Mouse (Mus musculus) intestine, embryonic 16.5 days (tissue): ENCODE measurements at regions not wholly inside any gene's neighbourhood (a gene's known extent, or its start where the extent isn't known, plus 50 kb on each side); places are given as distances from the start of the nearest gene placed in this dataset.
"Not testable (repeated sequence)": the region's sequence is repeated elsewhere in the genome, so short reads cannot be mapped to it uniquely, and the experiment has no call there.

Source experiments
- ATAC-seq: fragments of 200-750 bp; cut with Nextera tagmentation; 2 replicates; pipeline ENCODE4 v1.8.0; 2017; ENCODE audit warnings: moderate TSS enrichment, moderate library complexity
- H3K27ac ChIP-seq: fragments of 300-500 bp; sonication (generic); 2 replicates; pipeline ENCODE4 v1.5.1; 2014; ENCODE audit warnings: mild to moderate bottlenecking, low read length
- H3K27me3 ChIP-seq: fragments of 300-500 bp; sonication (generic); replicated peaks from 2 replicates; pipeline ENCODE4 v1.6.1; 2014; ENCODE audit warnings: low read length, control low read depth, mixed read lengths; ENCODE audit not compliant: control insufficient read depth, insufficient read depth
- H3K36me3 ChIP-seq: fragments of 300-500 bp; sonication (generic); 2 replicates; pipeline ENCODE4 v1.6.1; 2014; ENCODE audit warnings: low read length, control low read depth; ENCODE audit not compliant: control insufficient read depth, insufficient read depth
- H3K4me1 ChIP-seq: fragments of 300-500 bp; sonication (generic); 2 replicates; pipeline ENCODE4 v1.6.1; 2014; ENCODE audit warnings: low read length, control low read depth, mixed read lengths; ENCODE audit not compliant: control insufficient read depth, insufficient read depth
- H3K4me2 ChIP-seq: fragments of 300-500 bp; sonication (generic); 2 replicates; pipeline ENCODE4 v1.6.1; 2014; ENCODE audit warnings: low read depth, low read length, control low read depth
- H3K4me3 ChIP-seq: fragments of 300-500 bp; sonication (generic); 2 replicates; pipeline ENCODE4 v1.5.1; 2014; ENCODE audit warnings: mild to moderate bottlenecking, low read length
- H3K9ac ChIP-seq: fragments of 300-500 bp; sonication (generic); 2 replicates; pipeline ENCODE4 v1.6.1; 2014; ENCODE audit warnings: low read depth, low read length
- H3K9me3 ChIP-seq: fragments of 300-500 bp; sonication (generic); 2 replicates; pipeline ENCODE4 v1.6.1; 2016; ENCODE audit warnings: low read length, control low read depth; ENCODE audit not compliant: control insufficient read depth
- WGBS: fragments of 180-500 bp; shearing (Covaris S2); extraction: QIAGEN DNeasy Blood & Tissue Kit; methylation state at CpG from one replicate; pipeline ENCODE4 v1.1.7; 2014; 5-methylcytosine and 5-hydroxymethylcytosine counted together

DNA sequence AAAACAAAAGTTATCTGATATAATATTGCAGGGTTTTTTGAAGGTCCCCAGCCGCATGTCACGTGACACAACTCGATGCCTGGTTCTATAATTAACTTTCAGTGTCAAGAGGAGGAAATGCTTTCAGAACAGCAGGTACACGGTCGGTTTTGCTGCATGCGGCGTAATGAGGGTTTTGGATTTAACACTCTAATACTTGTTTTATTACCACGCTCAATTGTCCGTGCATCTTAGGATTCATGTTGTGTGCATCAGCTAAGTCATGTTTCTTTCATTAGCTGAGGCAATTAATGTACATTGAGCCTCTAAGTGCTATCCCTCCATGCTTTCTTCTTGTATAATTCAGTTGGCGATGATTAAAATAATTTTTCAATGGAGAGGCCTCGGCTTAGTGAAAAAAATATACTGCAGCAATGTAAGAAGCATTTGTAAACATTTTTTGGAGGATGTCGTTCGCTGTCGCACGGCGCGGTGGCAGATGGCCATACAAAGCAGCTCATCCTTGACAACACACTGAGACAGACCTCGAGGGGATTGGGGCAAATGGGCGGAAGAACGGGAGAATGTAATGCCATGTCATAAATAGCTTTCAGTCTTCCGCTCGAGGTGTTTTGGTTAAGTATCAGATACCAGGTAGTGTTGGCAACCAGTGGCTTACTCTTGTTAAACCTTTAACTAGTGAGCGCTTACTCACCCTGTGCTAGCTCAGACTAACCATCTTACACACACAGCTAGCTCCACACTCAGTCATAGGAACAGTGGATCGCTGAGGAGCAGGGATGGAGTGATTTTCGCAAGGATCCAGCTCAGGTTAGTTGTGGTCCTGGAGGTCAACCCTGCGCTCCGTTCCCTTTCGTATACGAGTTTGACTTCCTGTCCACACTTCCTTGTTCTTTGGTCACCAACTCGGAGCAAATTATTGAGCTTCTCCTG lies 130.2 kb upstream of the Rhobtb1 start:
- H3K9me3 ChIP-seq, result no peaks in the 10 kb centered on the region; the same call in 1 of the 2 replicates
- 70% methylated on average over 30 of the region's 30 CpGs for WGBS
- no peak overlapping the region for H3K9ac ChIP-seq
- no peaks in the 10 kb centered on the region for H3K27me3 ChIP-seq
- H3K4me2 ChIP-seq, result no peak overlapping the region
- no peaks in the 10 kb centered on the region for H3K4me1 ChIP-seq
- ATAC-seq, result no peak
- H3K36me3 ChIP-seq, result no peaks in the 10 kb centered on the region
- no peak overlapping the region for H3K4me3 ChIP-seq
- H3K27ac ChIP-seq, result no peak overlapping the region

DNA sequence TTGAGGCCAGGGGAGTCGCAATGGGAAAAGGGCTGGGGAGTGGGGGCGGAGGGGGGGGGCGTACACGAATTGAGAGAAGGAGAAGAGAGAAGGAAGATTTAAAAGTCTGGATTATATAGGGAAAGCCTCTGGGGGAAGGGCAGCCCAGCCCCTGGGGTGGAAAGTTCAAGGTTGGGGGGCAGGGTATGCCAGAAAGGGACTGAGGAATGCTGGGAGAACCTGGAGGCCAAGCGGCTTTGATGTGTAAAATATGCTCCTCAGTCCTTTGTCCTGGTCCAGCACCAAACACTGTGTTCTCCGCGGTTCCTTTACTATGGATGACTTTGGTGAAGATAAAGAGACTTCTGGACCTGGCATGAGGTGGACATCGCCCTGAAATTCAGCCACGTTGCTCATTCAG lies 117.8 kb upstream of the Rhobtb1 start:
- Histone ChIP-seq H3K27ac (no peak overlapping the region), H3K4me3 (no peak overlapping the region), H3K4me2 (no peak overlapping the region), H3K9ac (no peak overlapping the region), H3K9me3 (no peaks in the 10 kb centered on the region), H3K4me1 (no peaks in the 10 kb centered on the region), H3K27me3 (no peaks in the 10 kb centered on the region), H3K36me3 (no peaks in the 10 kb centered on the region)
- 76% methylated on average over 9 of the region's 9 CpGs for WGBS
- ATAC-seq, result no peak

DNA sequence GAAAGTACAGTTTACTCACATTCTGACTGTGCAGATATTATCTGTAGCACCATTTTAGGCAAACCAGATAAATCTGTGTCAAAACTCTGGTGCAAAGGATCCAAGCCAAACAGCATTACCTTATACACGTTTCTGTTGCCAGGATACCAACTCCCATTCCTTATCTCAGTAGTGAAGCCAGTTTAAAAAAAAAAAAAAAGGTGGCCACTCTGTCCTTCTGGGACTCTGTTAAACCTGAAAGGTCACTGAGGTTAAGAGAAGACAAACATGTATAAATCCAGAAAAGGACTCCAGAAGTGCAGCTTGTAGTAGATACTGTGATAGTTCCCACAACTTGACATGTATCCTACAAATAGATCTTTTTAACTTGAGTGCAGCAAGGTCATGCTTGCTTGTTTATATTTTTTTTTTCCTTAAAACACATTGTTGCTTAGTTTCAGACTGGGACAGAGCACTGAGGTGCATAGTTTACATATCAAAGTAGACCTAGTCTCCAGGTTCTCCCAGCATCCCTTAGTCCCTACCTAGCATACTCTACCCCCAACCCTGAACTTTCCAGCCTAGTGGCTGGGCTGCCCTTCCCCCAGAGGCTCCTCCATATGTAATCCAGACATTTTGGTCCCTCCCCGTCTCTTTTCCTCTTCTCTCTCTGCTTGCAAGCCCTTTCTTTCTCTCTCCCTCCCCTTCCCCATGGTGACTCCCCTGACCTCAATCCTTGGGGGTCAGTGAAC lies 116.7 kb upstream of the Rhobtb1 start:
- no peak overlapping the region for H3K4me2 ChIP-seq
- H3K9ac ChIP-seq, result no peak overlapping the region
- no peak overlapping the region for H3K27ac ChIP-seq
- WGBS, result 37% methylated on average over 2 of the region's 2 CpGs
- no peaks in the 10 kb centered on the region for H3K36me3 ChIP-seq
- no peaks in the 10 kb centered on the region for H3K27me3 ChIP-seq
- no peak for ATAC-seq
- no peaks in the 10 kb centered on the region for H3K4me1 ChIP-seq
- no peak overlapping the region for H3K4me3 ChIP-seq
- no peaks in the 10 kb centered on the region for H3K9me3 ChIP-seq

DNA sequence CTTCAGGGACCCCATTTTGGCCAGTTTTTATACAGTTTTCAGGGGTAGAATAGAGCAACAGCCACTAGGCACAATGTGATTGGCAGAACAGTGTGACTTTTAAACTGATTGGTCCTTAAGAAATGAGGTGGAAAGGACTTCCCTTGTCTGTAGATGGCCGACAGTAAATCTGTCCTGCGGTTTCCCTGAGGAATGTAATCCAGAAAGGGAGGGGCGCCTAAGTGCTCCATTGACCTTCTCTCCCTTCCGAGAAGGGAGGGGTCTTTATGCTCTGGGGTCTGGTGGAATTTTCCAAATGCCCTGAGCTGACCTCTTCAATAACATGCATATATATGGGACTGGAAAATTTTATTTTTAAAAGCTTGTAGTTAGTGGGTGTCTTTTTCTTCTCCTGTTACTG lies 115.7 kb upstream of the Rhobtb1 start:
- not testable (repeated sequence) for H3K27ac ChIP-seq, H3K36me3 ChIP-seq, H3K27me3 ChIP-seq, ATAC-seq, H3K9ac ChIP-seq, H3K9me3 ChIP-seq, H3K4me1 ChIP-seq, H3K4me3 ChIP-seq, H3K4me2 ChIP-seq
- WGBS, result 78% methylated on average over 4 of the region's 4 CpGs

DNA sequence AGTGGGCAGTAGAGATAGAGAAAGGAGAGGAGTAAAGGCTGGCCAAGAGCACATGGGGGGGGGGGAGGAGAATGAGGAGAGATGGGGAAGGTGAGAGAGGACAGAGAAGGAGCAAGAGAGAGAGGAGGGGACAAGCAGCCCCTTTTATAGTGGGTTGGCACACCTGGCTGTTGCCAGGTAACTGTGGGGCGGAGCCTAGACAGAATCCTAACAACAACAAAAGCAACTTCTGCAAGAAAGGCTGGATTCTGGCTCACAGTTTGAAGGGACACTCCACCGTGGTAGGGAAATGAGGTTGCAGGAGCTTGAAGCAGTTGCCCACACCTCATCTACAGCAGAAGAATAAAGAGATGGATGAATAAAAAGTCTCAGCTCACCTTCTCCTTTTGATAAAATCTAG lies 115.1 kb upstream of the Rhobtb1 start:
- Histone ChIP-seq H3K4me3 (no peak overlapping the region), H3K4me2 (no peak overlapping the region), H3K36me3 (no peaks in the 10 kb centered on the region), H3K27me3 (no peaks in the 10 kb centered on the region), H3K9ac (no peak overlapping the region), H3K4me1 (no peaks in the 10 kb centered on the region), H3K9me3 (no peaks in the 10 kb centered on the region), H3K27ac (no peak overlapping the region)
- 84% methylated on average over 2 of the region's 2 CpGs for WGBS
- ATAC-seq, result no peak

DNA sequence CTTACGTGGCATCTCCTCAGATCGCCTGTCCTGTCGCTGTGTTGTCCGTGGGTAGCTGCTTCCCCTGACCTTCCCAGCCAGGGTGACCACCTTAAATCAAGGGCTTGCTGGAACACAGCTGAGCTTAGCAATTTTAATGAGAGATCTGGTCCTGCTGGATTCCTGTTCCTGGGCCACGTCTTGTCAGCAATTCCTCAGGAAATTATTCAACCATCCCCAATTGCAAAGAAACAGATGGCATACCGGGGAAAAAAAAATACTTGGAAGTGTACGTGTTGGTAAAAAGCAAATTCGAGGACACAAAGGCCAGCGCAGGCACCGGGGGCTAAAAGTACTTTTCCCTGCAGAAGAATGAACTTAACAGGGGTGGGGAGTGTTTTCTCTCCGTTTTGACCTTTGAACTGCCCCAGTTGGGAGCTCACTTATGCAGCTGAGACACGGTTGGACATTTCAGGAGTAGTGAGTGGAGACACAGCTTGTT lies 107.0 kb upstream of the Rhobtb1 start:
- H3K9me3 ChIP-seq, result no peaks in the 10 kb centered on the region
- H3K27ac ChIP-seq, result no peak overlapping the region
- WGBS, result 34% methylated on average over 12 of the region's 12 CpGs
- no peak for ATAC-seq
- H3K4me3 ChIP-seq, result no peak overlapping the region
- H3K36me3 ChIP-seq, result no peaks in the 10 kb centered on the region
- no peak overlapping the region for H3K9ac ChIP-seq
- H3K4me2 ChIP-seq, result no peak overlapping the region
- H3K27me3 ChIP-seq, result no peaks in the 10 kb centered on the region
- H3K4me1 ChIP-seq, result peaks cover 5% of the 10 kb centered on the region; the same call in 1 of the 2 replicates

DNA sequence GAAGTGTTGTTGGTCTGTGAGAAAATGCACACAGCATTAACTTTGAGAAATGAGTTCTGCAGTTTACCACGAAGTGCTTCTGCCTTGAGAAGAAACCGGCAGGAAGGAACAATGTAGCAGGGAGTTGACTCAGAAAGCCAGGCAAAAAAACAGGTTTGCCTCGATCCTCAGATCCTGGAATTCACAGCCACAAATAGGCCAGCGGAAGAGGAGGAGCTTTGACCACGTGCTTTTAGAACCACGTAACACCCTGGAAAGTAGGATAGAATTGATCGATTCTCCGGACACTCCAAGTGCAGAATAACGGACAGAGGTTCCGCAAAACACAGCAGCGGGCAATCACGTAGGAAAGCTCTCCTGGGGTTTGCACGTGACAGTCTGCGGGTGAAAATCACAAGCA lies 106.0 kb upstream of the Rhobtb1 start:
- WGBS, result 58% methylated on average over 14 of the region's 14 CpGs
- no peak overlapping the region for H3K9ac ChIP-seq
- H3K27ac ChIP-seq, result peak overlapping the region; percentile 45
- H3K4me2 ChIP-seq, result no peak overlapping the region
- H3K9me3 ChIP-seq, result no peaks in the 10 kb centered on the region
- H3K36me3 ChIP-seq, result no peaks in the 10 kb centered on the region
- ATAC-seq, result no peak
- peaks cover 5% of the 10 kb centered on the region; the same call in 1 of the 2 replicates for H3K4me1 ChIP-seq
- no peak overlapping the region for H3K4me3 ChIP-seq
- H3K27me3 ChIP-seq, result no peaks in the 10 kb centered on the region

DNA sequence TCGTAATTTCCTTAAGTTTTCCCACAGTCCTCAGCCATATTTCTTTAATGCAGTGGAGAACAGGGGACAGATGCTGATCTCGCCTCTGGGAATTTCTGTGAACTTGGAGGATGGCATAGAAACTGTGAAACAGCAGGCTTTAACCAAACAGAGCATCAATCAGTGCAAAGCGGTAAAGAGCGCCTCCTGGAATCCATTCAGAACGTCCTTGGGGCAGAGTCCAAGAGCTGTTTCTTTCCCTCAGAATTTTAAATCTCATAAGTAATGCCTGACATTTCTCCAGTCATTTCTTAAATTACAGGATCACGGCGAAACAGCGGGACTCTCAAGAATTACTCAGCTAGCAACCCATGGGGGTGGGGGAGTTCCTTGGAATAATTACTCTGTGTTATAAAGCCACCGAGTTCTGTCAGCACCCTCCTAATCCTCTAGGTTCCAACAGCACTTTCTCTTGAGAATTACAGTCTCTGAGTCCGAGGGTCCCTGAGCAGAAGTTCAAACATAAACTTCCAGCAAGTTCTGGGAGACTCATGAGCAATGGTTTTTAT lies 105.2 kb upstream of the Rhobtb1 start:
- Histone ChIP-seq H3K4me2 (no peak overlapping the region), H3K27ac (peak overlapping the region; percentile 58; the same call in 1 of the 2 replicates), H3K9ac (no peak overlapping the region), H3K27me3 (no peaks in the 10 kb centered on the region), H3K4me3 (no peak overlapping the region), H3K9me3 (no peaks in the 10 kb centered on the region), H3K4me1 (peaks cover 5% of the 10 kb centered on the region; the same call in 1 of the 2 replicates), H3K36me3 (no peaks in the 10 kb centered on the region)
- peak; percentile 68; the same call in 1 of the 2 replicates for ATAC-seq
- WGBS, result 25% methylated on average over 10 of the region's 10 CpGs

DNA sequence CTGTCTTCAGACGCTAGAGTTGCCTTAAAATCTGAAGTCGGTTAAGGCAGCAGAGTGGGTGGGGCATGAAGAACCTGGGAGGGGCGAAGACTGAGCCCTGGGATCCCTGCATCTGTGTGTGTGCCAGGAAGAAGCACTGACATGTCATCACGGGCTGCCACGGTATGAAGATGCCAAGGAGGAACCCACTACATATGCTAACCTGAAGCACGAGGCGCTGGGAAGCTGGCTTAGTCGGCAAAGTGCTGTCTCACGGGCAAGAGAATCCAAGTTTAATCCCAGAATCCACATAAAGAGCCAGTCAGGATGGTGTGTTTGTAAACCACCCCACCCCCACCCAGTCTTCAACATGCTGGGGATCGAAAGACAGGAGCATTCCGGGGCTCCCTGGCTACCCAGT lies 73.2 kb upstream of the Rhobtb1 start:
- no peak for ATAC-seq
- no peak overlapping the region for H3K9ac ChIP-seq
- 72% methylated on average over 11 of the region's 11 CpGs for WGBS

More for the DNA sequence above, 73.2 kb upstream of the Rhobtb1 start:
- H3K27me3 ChIP-seq, result no peaks in the 10 kb centered on the region
- H3K9me3 ChIP-seq, result no peaks in the 10 kb centered on the region
- no peak overlapping the region for H3K4me3 ChIP-seq
- H3K4me1 ChIP-seq, result no peaks in the 10 kb centered on the region
- H3K27ac ChIP-seq, result no peak overlapping the region
- H3K36me3 ChIP-seq, result no peaks in the 10 kb centered on the region
- no peak overlapping the region for H3K4me2 ChIP-seq
